Comparison of ENCODE assay signal across 16 mouse cellular contexts in genomic region chr8:23352259-23353106, GRCm38 (mm10).
DNase-seq lines count a peak whose midpoint lies in the region; ATAC-seq lines count a peak whose summit lies in the region.
"Had no signal": no experiment of that assay in that cellular context is flagged by ENCODE, and none has a peak within 500 bp of the region (broad histone marks: within the 10 kb centered on the region; RNA-seq: fewer than 3 reads in every experiment).

No protein-coding gene starts in this region.

- no peak overlapping the region for H3K27ac ChIP-seq in forebrain, embryonic 14.5 days (ENCODE audit: low read depth, low read length)
- no peak overlapping the region for H3K27ac ChIP-seq in forebrain, embryonic 11.5 days (ENCODE audit: low read depth, low read length)
- H3K27ac ChIP-seq in hindbrain, embryonic 16.5 days (ENCODE audit: low read depth, low read length) = no peak overlapping the region
- no peak overlapping the region for H3K27ac ChIP-seq in hindbrain, embryonic 13.5 days
- no peak overlapping the region for H3K27ac ChIP-seq in lung, embryonic 16.5 days (ENCODE audit: low read length)
- H3K27ac ChIP-seq: macrophage; neural tube, embryonic 13.5 days had no signal

- no peaks in the 10 kb centered on the region for H3K36me3 ChIP-seq in forebrain, embryonic 14.5 days (ENCODE audit: control insufficient read depth, insufficient read depth, low read length)
- H3K36me3 ChIP-seq in forebrain, embryonic 11.5 days (ENCODE audit: control insufficient read depth, insufficient read depth, low read length) = no peaks in the 10 kb centered on the region
- H3K36me3 ChIP-seq in hindbrain, embryonic 16.5 days (ENCODE audit: control insufficient read depth, insufficient read depth, low read length) = no peaks in the 10 kb centered on the region
- no peaks in the 10 kb centered on the region for H3K36me3 ChIP-seq in hindbrain, embryonic 13.5 days
- no peaks in the 10 kb centered on the region for H3K36me3 ChIP-seq in lung, embryonic 16.5 days (ENCODE audit: control insufficient read depth, insufficient read depth, low read length)
- H3K36me3 ChIP-seq: neural tube, embryonic 13.5 days had no signal

- no peaks in the 10 kb centered on the region for H3K4me1 ChIP-seq in forebrain, embryonic 14.5 days (ENCODE audit: control insufficient read depth, insufficient read depth, low read length)
- H3K4me1 ChIP-seq in forebrain, embryonic 11.5 days (replicated peaks; ENCODE audit: control insufficient read depth, insufficient read depth, low read length) = no peaks in the 10 kb centered on the region
- H3K4me1 ChIP-seq in hindbrain, embryonic 16.5 days (ENCODE audit: control insufficient read depth, insufficient read depth, low read depth, low read length) = no peaks in the 10 kb centered on the region
- H3K4me1 ChIP-seq in hindbrain, embryonic 13.5 days (replicated peaks) = no peaks in the 10 kb centered on the region
- no peaks in the 10 kb centered on the region for H3K4me1 ChIP-seq in lung, embryonic 16.5 days (replicated peaks; ENCODE audit: control insufficient read depth, insufficient read depth, low read length)
- H3K4me1 ChIP-seq: neural tube, embryonic 13.5 days had no signal

- no peaks in the 10 kb centered on the region for H3K27me3 ChIP-seq in forebrain, embryonic 14.5 days (replicated peaks; ENCODE audit: control insufficient read depth, insufficient read depth, low read length)
- H3K27me3 ChIP-seq in forebrain, embryonic 11.5 days (ENCODE audit: control insufficient read depth, insufficient read depth, low read length) = no peaks in the 10 kb centered on the region
- H3K27me3 ChIP-seq in hindbrain, embryonic 16.5 days (replicated peaks; ENCODE audit: control insufficient read depth, insufficient read depth, low read length) = no peaks in the 10 kb centered on the region
- H3K27me3 ChIP-seq in hindbrain, embryonic 13.5 days = no peaks in the 10 kb centered on the region
- H3K27me3 ChIP-seq in lung, embryonic 16.5 days (ENCODE audit: control insufficient read depth, insufficient read depth, low read depth, low read length) = no peaks in the 10 kb centered on the region
- H3K27me3 ChIP-seq: neural tube, embryonic 13.5 days; Patski had no signal

- peak; percentile 8 for DNase-seq in forebrain, embryonic 14.5 days (ENCODE audit: low spot score)
- no peak for DNase-seq in forebrain, embryonic 11.5 days (ENCODE audit: low spot score)
- no peak for DNase-seq in lung, adult 18-20 months
- DNase-seq in mesoderm, embryonic 11.5 days (ENCODE audit: low read depth, low spot score) = peak; percentile 27
- no peak for DNase-seq in spleen, postnatal 10 days (ENCODE audit: low spot score in 2 of 2)
- DNase-seq: cerebellum, adult 8-10 months; layer of hippocampus, adult 9-11 months; liver had no signal

- no peaks in the 10 kb centered on the region for H3K9me3 ChIP-seq in forebrain, embryonic 14.5 days (replicated peaks; ENCODE audit: control insufficient read depth, low read length)
- H3K9me3 ChIP-seq in forebrain, embryonic 11.5 days (ENCODE audit: control insufficient read depth, low read length) = no peaks in the 10 kb centered on the region
- no peaks in the 10 kb centered on the region for H3K9me3 ChIP-seq in hindbrain, embryonic 16.5 days (ENCODE audit: control insufficient read depth, low read length)
- no peaks in the 10 kb centered on the region for H3K9me3 ChIP-seq in hindbrain, embryonic 13.5 days
- no peaks in the 10 kb centered on the region for H3K9me3 ChIP-seq in lung, embryonic 16.5 days (ENCODE audit: control insufficient read depth, low read length)
- H3K9me3 ChIP-seq: neural tube, embryonic 13.5 days had no signal

- no peak overlapping the region for H3K4me2 ChIP-seq in forebrain, embryonic 14.5 days (ENCODE audit: low read length)
- no peak overlapping the region for H3K4me2 ChIP-seq in forebrain, embryonic 11.5 days (ENCODE audit: low read depth, low read length, severe bottlenecking)
- peak overlapping the region; percentile 12; the same call in 1 of the 2 replicates for H3K4me2 ChIP-seq in hindbrain, embryonic 16.5 days (ENCODE audit: low read length)
- no peak overlapping the region for H3K4me2 ChIP-seq in hindbrain, embryonic 13.5 days
- H3K4me2 ChIP-seq in lung, embryonic 16.5 days (ENCODE audit: low read depth, low read length) = peak overlapping the region; percentile 31
- H3K4me2 ChIP-seq: neural tube, embryonic 13.5 days had no signal

- no peak overlapping the region for H3K4me3 ChIP-seq in forebrain, embryonic 14.5 days (ENCODE audit: low read depth, low read length)
- H3K4me3 ChIP-seq in forebrain, embryonic 11.5 days (ENCODE audit: low read depth, low read length) = no peak overlapping the region
- H3K4me3 ChIP-seq in hindbrain, embryonic 16.5 days (ENCODE audit: low read length) = no peak overlapping the region
- H3K4me3 ChIP-seq in hindbrain, embryonic 13.5 days = no peak overlapping the region
- H3K4me3 ChIP-seq in lung, embryonic 16.5 days (ENCODE audit: low read length) = 0 out of 2 replicates have a peak overlapping the region, but pooled peaks have one; percentile 4
- H3K4me3 ChIP-seq: neural tube, embryonic 13.5 days had no signal

- H3K9ac ChIP-seq in forebrain, embryonic 14.5 days (ENCODE audit: low read length) = no peak overlapping the region
- H3K9ac ChIP-seq in forebrain, embryonic 11.5 days (ENCODE audit: low read length) = no peak overlapping the region
- H3K9ac ChIP-seq in hindbrain, embryonic 16.5 days (ENCODE audit: low read depth, low read length) = no peak overlapping the region
- no peak overlapping the region for H3K9ac ChIP-seq in hindbrain, embryonic 13.5 days
- no peak overlapping the region for H3K9ac ChIP-seq in lung, embryonic 16.5 days (ENCODE audit: low read length)
- H3K9ac ChIP-seq: neural tube, embryonic 13.5 days had no signal

- 0 out of 2 replicates have a peak, but pooled peaks have one; percentile 26 for ATAC-seq in forebrain, embryonic 14.5 days
- ATAC-seq in forebrain, embryonic 11.5 days (replicated peaks; ENCODE audit: low FRiP score) = no peak
- ATAC-seq in hindbrain, embryonic 16.5 days = no peak
- no peak for ATAC-seq in hindbrain, embryonic 13.5 days (ENCODE audit: low FRiP score)
- peak; percentile 51; the same call in 1 of the 2 replicates for ATAC-seq in lung, embryonic 16.5 days (ENCODE audit: low read depth)
- ATAC-seq: intestine, embryonic 16.5 days; midbrain, embryonic 16.5 days; Patski had no signal

- WGBS in forebrain, embryonic 14.5 days = 61% methylated on average over 6 of the region's 6 CpGs
- WGBS in forebrain, embryonic 11.5 days = 65% methylated on average over 6 of the region's 6 CpGs
- whole genome bisulfite sequencing in hindbrain, embryonic 16.5 days = 56% methylated on average over 6 of the region's 6 CpGs
- 66% methylated on average over 6 of the region's 6 CpGs for WGBS in hindbrain, embryonic 13.5 days
- WGBS in lung, embryonic 16.5 days = 25% methylated on average over 6 of the region's 6 CpGs

Comparison
In these comparisons a context has a peak if more than half of its experiments do, and no peak if none do; other contexts are left out.
1. ATAC-seq: peak in forebrain, embryonic 14.5 days (single experiment) and lung, embryonic 16.5 days (single experiment); none in forebrain, embryonic 11.5 days (single experiment), hindbrain, embryonic 16.5 days (single experiment) and hindbrain, embryonic 13.5 days (single experiment).
2. DNase-seq: peak in forebrain, embryonic 14.5 days (single experiment) and mesoderm, embryonic 11.5 days (single experiment); none in forebrain, embryonic 11.5 days (single experiment), lung, adult 18-20 months (0 of 2) and spleen, postnatal 10 days (0 of 2).
3. H3K4me2 ChIP-seq: peak in hindbrain, embryonic 16.5 days (single experiment) and lung, embryonic 16.5 days (single experiment); none in forebrain, embryonic 14.5 days (single experiment), forebrain, embryonic 11.5 days (single experiment) and hindbrain, embryonic 13.5 days (single experiment).